In genomic region chr5:124002876-124003275, GRCm38 (mm10) we compare ENCODE assay signal across 8 mouse cellular contexts. TPM values are rescaled to one million over a fixed set of nuclear protein-coding genes. Genes with fewer than 3 reads are reported as not detected.
DNase-seq lines count a peak whose midpoint lies in the region; ATAC-seq and TF ChIP-seq lines count a peak whose summit lies in the region.

No protein-coding gene starts in this region.

- TF ChIP-seq CTCF in heart, adult 2 months (IDR thresholded peaks at IDR 0.05), result no peak

- 0 out of 2 replicates have a peak, but pooled peaks have one; percentile 21 for TF ChIP-seq EP300 in heart, adult 2 months (IDR thresholded peaks at IDR 0.05; ENCODE audit: insufficient read depth, low read depth, low read length)

- 28% methylated on average over 2 of the region's 2 CpGs for WGBS in heart, adult 2 months
- 31% methylated on average over 2 of the region's 2 CpGs for WGBS in kidney, embryonic 15.5 days
- WGBS in neural tube, embryonic 15.5 days, result 49% methylated on average over 2 of the region's 2 CpGs

- no peaks in the 10 kb centered on the region for H3K36me3 ChIP-seq in heart, adult 2 months (ENCODE audit: control insufficient read depth, insufficient read depth, low read length)
- peaks cover 66% of the 10 kb centered on the region for H3K36me3 ChIP-seq in kidney, embryonic 15.5 days
- peaks cover 47% of the 10 kb centered on the region for H3K36me3 ChIP-seq in neural tube, embryonic 15.5 days

- no peak for TF ChIP-seq POLR2A in heart, adult 2 months (IDR thresholded peaks at IDR 0.05; ENCODE audit: insufficient read depth, low read depth, low read length)

- peak in 1 of 2 experiments; percentile 68 for DNase-seq in heart, adult 2 months
- no peak for DNase-seq in heart, postnatal 36 days
- DNase-seq in adipocyte (ENCODE audit: low spot score), result peak; percentile 94
- DNase-seq in gonadal fat pad, adult 2 months (ENCODE audit: low read depth), result peak; percentile 56
- DNase-seq in urinary bladder, postnatal 36 days (ENCODE audit: low spot score in 2 of 2), result no peak
- DNase-seq in urinary bladder, postnatal 14 days (ENCODE audit: low spot score), result no peak

- no peaks in the 10 kb centered on the region for H3K9me3 ChIP-seq in kidney, embryonic 15.5 days (replicated peaks)
- no peaks in the 10 kb centered on the region for H3K9me3 ChIP-seq in neural tube, embryonic 15.5 days (replicated peaks)

- H3K4me3 ChIP-seq in heart, adult 2 months, result no peak overlapping the region
- H3K4me3 ChIP-seq in kidney, embryonic 15.5 days (replicated peaks), result no peak overlapping the region
- no peak overlapping the region for H3K4me3 ChIP-seq in neural tube, embryonic 15.5 days (replicated peaks)

- H3K27ac ChIP-seq in heart, adult 2 months, result no peak overlapping the region
- H3K27ac ChIP-seq in kidney, embryonic 15.5 days, result peak overlapping the region; percentile 11; the same call in 1 of the 2 replicates
- peak overlapping the region; percentile 68 for H3K27ac ChIP-seq in neural tube, embryonic 15.5 days (replicated peaks)

- no peak overlapping the region for H3K4me2 ChIP-seq in kidney, embryonic 15.5 days
- H3K4me2 ChIP-seq in neural tube, embryonic 15.5 days, result no peak overlapping the region

- no peak for ATAC-seq in kidney, embryonic 15.5 days (replicated peaks; ENCODE audit: low FRiP score)
- no peak for ATAC-seq in neural tube, embryonic 15.5 days (ENCODE audit: low FRiP score)

- H3K27me3 ChIP-seq in heart, adult 2 months (ENCODE audit: control insufficient read depth, insufficient read depth, low read length), result no peaks in the 10 kb centered on the region
- H3K27me3 ChIP-seq in kidney, embryonic 15.5 days, result no peaks in the 10 kb centered on the region
- no peaks in the 10 kb centered on the region for H3K27me3 ChIP-seq in neural tube, embryonic 15.5 days (replicated peaks)

- H3K9ac ChIP-seq in heart, adult 2 months (ENCODE audit: low read depth, low read length), result no peak overlapping the region
- H3K9ac ChIP-seq in kidney, embryonic 15.5 days, result no peak overlapping the region
- H3K9ac ChIP-seq in neural tube, embryonic 15.5 days (replicated peaks), result no peak overlapping the region

- H3K79me2 ChIP-seq in heart, adult 2 months (replicated peaks; ENCODE audit: control insufficient read depth, insufficient read depth, low read length), result no peaks in the 10 kb centered on the region

- H3K4me1 ChIP-seq in heart, adult 2 months (ENCODE audit: control insufficient read depth, insufficient read depth, low read length), result no peaks in the 10 kb centered on the region; the same call in 1 of the 2 replicates
- H3K4me1 ChIP-seq in kidney, embryonic 15.5 days, result peaks cover 20% of the 10 kb centered on the region
- peaks cover 25% of the 10 kb centered on the region for H3K4me1 ChIP-seq in neural tube, embryonic 15.5 days

- intact Hi-C loops in heart, adult 2 months (cut with DNase I), result no loop called here
- intact Hi-C loops in heart, postnatal 36 days (cut with DNase I), result no loop called here

RNA-seq across cellular contexts. Expression of gene Vps37b, which starts 29.2 kb away (rescaled TPM):
- total RNA-seq in heart, adult 2 months (2021), result 10 to 100 TPM; 16.0 to 16.7 TPM
- polyA plus RNA-seq in heart, adult 2 months (2012; rRNA removed), result 22.7 and 29.4 TPM in 2 replicates
- 10 to 100 TPM; 19.6 to 25.0 TPM for total RNA-seq in heart, postnatal 36 days (2021)
- polyA plus RNA-seq in gonadal fat pad, adult 2 months (2012; rRNA removed), result 45.2 and 54.3 TPM in 2 replicates
- 33.8 and 35.3 TPM in 2 replicates for polyA plus RNA-seq in kidney, embryonic 15.5 days (2015; fragmentation: Nextera tagmentation; extraction: Ambion mirVana)
- 48.8 and 50.4 TPM in 2 replicates for polyA plus RNA-seq in neural tube, embryonic 15.5 days (2015; fragmentation: Nextera tagmentation; extraction: Ambion mirVana)

RNA-seq across cellular contexts. Expression of gene Hip1r, which starts 29.4 kb away (rescaled TPM):
- total RNA-seq in heart, adult 2 months (2021), result 10 to 100 TPM; 16.3 to 16.7 TPM
- polyA plus RNA-seq in heart, adult 2 months (2012; rRNA removed), result 7.0 and 7.9 TPM in 2 replicates
- 10 to 100 TPM in 1 of 2 experiments, 1 to 10 TPM in 1; 8.6 to 17.0 TPM for total RNA-seq in heart, postnatal 36 days (2021)
- 46.6 and 59.4 TPM in 2 replicates for polyA plus RNA-seq in gonadal fat pad, adult 2 months (2012; rRNA removed)
- polyA plus RNA-seq in kidney, embryonic 15.5 days (2015; fragmentation: Nextera tagmentation; extraction: Ambion mirVana), result 18.2 and 20.0 TPM in 2 replicates
- polyA plus RNA-seq in neural tube, embryonic 15.5 days (2015; fragmentation: Nextera tagmentation; extraction: Ambion mirVana), result 24.1 and 31.0 TPM in 2 replicates

Comparison
In these comparisons a context has a peak if more than half of its experiments do, and no peak if none do; other contexts are left out.
1. DNase-seq: peak in adipocyte (single experiment) and gonadal fat pad, adult 2 months (single experiment); none in heart, postnatal 36 days (0 of 2), urinary bladder, postnatal 36 days (0 of 2) and urinary bladder, postnatal 14 days (single experiment).